Mouse (Mus musculus) heart, postnatal 0 days (tissue): ENCODE measurements around the gene Pnck. TPM values are rescaled to one million over a fixed set of nuclear protein-coding genes. Genes with fewer than 3 reads are reported as not detected.

Source experiments
- ATAC-seq: fragments of 200-750 bp; cut with Nextera tagmentation; 2 replicates; pipeline ENCODE4 v1.8.0; 2017; ENCODE audit warnings: low read depth, moderate number of reproducible peaks, moderate library complexity; ENCODE audit not compliant: insufficient read depth
- DNase-seq: peaks from one replicate; pipeline ENCODE4 v3.0.0-alpha.2; 2016; ENCODE audit warnings: low spot score
- H3K27ac ChIP-seq: fragments of 300-500 bp; sonication (generic); 2 replicates; pipeline ENCODE4 v1.5.1; 2014; ENCODE audit warnings: low read depth, mild to moderate bottlenecking
- H3K27me3 ChIP-seq: fragments of 300-500 bp; sonication (generic); 2 replicates; pipeline ENCODE4 v1.6.1; 2014; ENCODE audit warnings: low read length, mixed read lengths; ENCODE audit not compliant: control insufficient read depth, insufficient read depth
- H3K36me3 ChIP-seq: fragments of 300-500 bp; sonication (generic); replicated peaks from 2 replicates; pipeline ENCODE4 v1.6.1; 2014; ENCODE audit warnings: low read length, mixed read lengths; ENCODE audit not compliant: control insufficient read depth, insufficient read depth
- H3K4me1 ChIP-seq: fragments of 300-500 bp; sonication (generic); 2 replicates; pipeline ENCODE4 v1.6.1; 2014; ENCODE audit warnings: antibody characterized with exemption; ENCODE audit not compliant: control insufficient read depth, insufficient read depth
- H3K4me2 ChIP-seq: fragments of 300-500 bp; sonication (generic); 2 replicates; pipeline ENCODE4 v1.6.1; 2014; ENCODE audit warnings: low read depth, mild to moderate bottlenecking, low read length, moderate library complexity
- H3K4me3 ChIP-seq: fragments of 300-500 bp; sonication (generic); 2 replicates; pipeline ENCODE4 v1.5.1; 2014; ENCODE audit warnings: low read depth, low read length
- H3K9ac ChIP-seq: fragments of 300-500 bp; sonication (generic); replicated peaks from 2 replicates; pipeline ENCODE4 v1.6.1; 2014; ENCODE audit warnings: low read depth, low read length, mixed read lengths
- H3K9me3 ChIP-seq: fragments of 300-500 bp; sonication (generic); replicated peaks from 2 replicates; pipeline ENCODE4 v1.6.1; 2016; ENCODE audit warnings: low read length; ENCODE audit not compliant: control insufficient read depth
- CTCF ChIP-seq: IDR thresholded peaks from 2 replicates; pipeline ENCODE4 v1.5.1; 2016; ENCODE audit warnings: antibody characterized with exemption, control low read depth, low read depth
- EP300 ChIP-seq: IDR thresholded peaks from 2 replicates; pipeline ENCODE4 v1.6.1; 2016; ENCODE audit warnings: antibody characterized with exemption, low read depth
- WGBS: fragments of 180-500 bp; shearing (Covaris S2); extraction: QIAGEN DNeasy Blood & Tissue Kit; methylation state at CpG from one replicate; pipeline ENCODE4 v1.1.7; 2014; 5-methylcytosine and 5-hydroxymethylcytosine counted together
- polyA plus RNA-seq: library from polyadenylated mRNA; unstranded; fragments of >200 nt; fragmentation: Nextera tagmentation; extraction: Ambion mirVana; gene quantifications from 2 replicates; pipeline ENCODE4 v1.2.1, GENCODE M21; 2015
- total RNA-seq: library from RNA; depleted of rRNA; stranded (reverse); fragments of >200 nt; gene quantifications from 2 replicates; pipeline ENCODE4 v1.2.3, GENCODE M21; 2014; ENCODE audit warnings: low replicate concordance; rRNA removed

Pnck gene
- total RNA-seq: 2.7 and 14.8 TPM in 2 replicates
- 9.9 and 12.0 TPM in 2 replicates for polyA plus RNA-seq

- Histone ChIP-seq H3K4me2 (peak within 1 kb of the TSS; percentile 77), H3K4me1 (0 out of 2 replicates have a peak, but pooled peaks cover 3% of the 10 kb centered on the region), H3K9ac (peak within 1 kb of the TSS; percentile 55), H3K36me3 (no peaks in the 10 kb centered on the region), H3K9me3 (no peaks in the 10 kb centered on the region), H3K4me3 (peak within 1 kb of the TSS; percentile 49), H3K27me3 (no peaks in the 10 kb centered on the region), H3K27ac (no peak within 1 kb of the TSS)
- ATAC-seq (peak; percentile 75), DNase-seq (no peak)
- TF ChIP-seq EP300 (no peak), CTCF (no peak)
- 22% methylated on average over 49 of the region's 57 CpGs for WGBS
Observed at GRCm38 (mm10) chrX:73659575-73660283, at the start of gene Pnck. Gene Pnck, minus strand, starts transcription at chrX:73660117.

GRCm38 (mm10) chrX:73700472-73700871 is 40.6 kb upstream of the Pnck start:
- DNase-seq (no peak), ATAC-seq (no peak)
- peaks cover 11% of the 10 kb centered on the region; the same call in 1 of the 2 replicates for H3K36me3 ChIP-seq
- H3K4me2 ChIP-seq: no peak overlapping the region
- H3K9me3 ChIP-seq: no peaks in the 10 kb centered on the region
- TF ChIP-seq CTCF (peak; percentile 36), EP300 (no peak)
- H3K27me3 ChIP-seq: no peaks in the 10 kb centered on the region
- no peak overlapping the region for H3K9ac ChIP-seq
- no peak overlapping the region for H3K27ac ChIP-seq
- WGBS: 84% methylated on average over 1 of the region's 1 CpGs
- no peaks in the 10 kb centered on the region for H3K4me1 ChIP-seq
- H3K4me3 ChIP-seq: no peak overlapping the region

- no peak overlapping the region for H3K4me3 ChIP-seq
- DNase-seq (peak; percentile 44), ATAC-seq (peak; percentile 82)
- WGBS: 44% methylated on average over 5 of the region's 5 CpGs
- H3K27ac ChIP-seq: peak overlapping the region; percentile 55
- no peaks in the 10 kb centered on the region for H3K4me1 ChIP-seq
- H3K9ac ChIP-seq: no peak overlapping the region
- peaks cover 11% of the 10 kb centered on the region for H3K36me3 ChIP-seq
- TF ChIP-seq CTCF (peak; percentile 67), EP300 (no peak)
- no peaks in the 10 kb centered on the region for H3K9me3 ChIP-seq
- H3K4me2 ChIP-seq: no peak overlapping the region
- no peaks in the 10 kb centered on the region for H3K27me3 ChIP-seq
Observed at GRCm38 (mm10) chrX:73690917-73691629, 31.2 kb upstream of the Pnck start.

- no peak overlapping the region; the same call in 1 of the 2 replicates for H3K9ac ChIP-seq
- 39% methylated on average over 3 of the region's 3 CpGs for WGBS
- no peak for TF ChIP-seq EP300
- no peak for TF ChIP-seq CTCF
- H3K27ac ChIP-seq: peak overlapping the region; percentile 96
- ATAC-seq (peak; percentile 90), DNase-seq (peak; percentile 80)
- peaks cover 26% of the 10 kb centered on the region for H3K36me3 ChIP-seq
- H3K4me1 ChIP-seq: no peaks in the 10 kb centered on the region
- no peak overlapping the region for H3K4me2 ChIP-seq
- no peaks in the 10 kb centered on the region for H3K9me3 ChIP-seq
- no peak overlapping the region for H3K4me3 ChIP-seq
- H3K27me3 ChIP-seq: no peaks in the 10 kb centered on the region
Observed at GRCm38 (mm10) chrX:73685629-73686028, 25.7 kb upstream of the Pnck start.

GRCm38 (mm10) chrX:73684978-73685377 is 25.1 kb upstream of the Pnck start:
- no peak overlapping the region for H3K4me2 ChIP-seq
- H3K4me3 ChIP-seq: no peak overlapping the region
- peak overlapping the region; percentile 96 for H3K27ac ChIP-seq
- H3K4me1 ChIP-seq: no peaks in the 10 kb centered on the region
- no peak for TF ChIP-seq EP300
- TF ChIP-seq CTCF: no peak
- H3K9ac ChIP-seq: no peak overlapping the region; the same call in 1 of the 2 replicates
- H3K9me3 ChIP-seq: no peaks in the 10 kb centered on the region
- H3K36me3 ChIP-seq: peaks cover 33% of the 10 kb centered on the region
- DNase-seq (no peak), ATAC-seq (no peak)
- no peaks in the 10 kb centered on the region for H3K27me3 ChIP-seq
